ENCODE assay signal across 14 mouse cellular contexts in genomic region chr9:120012781-120013180, GRCm38 (mm10). TPM values are rescaled to one million over a fixed set of nuclear protein-coding genes. Genes with fewer than 3 reads are reported as not detected.
DNase-seq lines count a peak whose midpoint lies in the region; ATAC-seq and TF ChIP-seq lines count a peak whose summit lies in the region.
"Had no signal": no experiment of that assay in that cellular context is flagged by ENCODE, and none has a peak within 500 bp of the region (broad histone marks: within the 10 kb centered on the region; RNA-seq: fewer than 3 reads in every experiment).

No protein-coding gene starts in this region.

- peaks cover 16% of the 10 kb centered on the region for H3K36me3 ChIP-seq in heart, embryonic 11.5 days (ENCODE audit: control insufficient read depth, insufficient read depth, low read length)
- H3K36me3 ChIP-seq in liver, postnatal 0 days (replicated peaks; ENCODE audit: insufficient read depth, low read length), result no peaks in the 10 kb centered on the region
- H3K36me3 ChIP-seq in liver, embryonic 11.5 days (ENCODE audit: control insufficient read depth, insufficient read depth, low read length), result no peaks in the 10 kb centered on the region
- H3K36me3 ChIP-seq in macrophage (ENCODE audit: inconsistent target), result no peaks in the 10 kb centered on the region
- H3K36me3 ChIP-seq in midbrain, embryonic 11.5 days (ENCODE audit: control insufficient read depth, insufficient read depth, low read length), result no peaks in the 10 kb centered on the region
- no peaks in the 10 kb centered on the region for H3K36me3 ChIP-seq in hindbrain, embryonic 16.5 days (ENCODE audit: control insufficient read depth, insufficient read depth, low read length)
- H3K36me3 ChIP-seq: hindbrain, embryonic 10.5 days had no signal

- H3K4me3 ChIP-seq in heart, embryonic 11.5 days (ENCODE audit: low read depth, low read length), result no peak overlapping the region
- H3K4me3 ChIP-seq in liver, postnatal 0 days (ENCODE audit: low read depth, low read length), result no peak overlapping the region
- no peak overlapping the region for H3K4me3 ChIP-seq in liver, embryonic 11.5 days (ENCODE audit: low read depth, low read length)
- H3K4me3 ChIP-seq in macrophage (ENCODE audit: inconsistent target), result no peak overlapping the region
- H3K4me3 ChIP-seq in midbrain, embryonic 11.5 days (ENCODE audit: low read depth, low read length), result no peak overlapping the region
- H3K4me3 ChIP-seq in hindbrain, embryonic 16.5 days (ENCODE audit: low read length), result no peak overlapping the region
- H3K4me3 ChIP-seq: hindbrain, embryonic 10.5 days had no signal

- no peaks in the 10 kb centered on the region for H3K27me3 ChIP-seq in heart, embryonic 11.5 days (ENCODE audit: control insufficient read depth, insufficient read depth, low read length)
- H3K27me3 ChIP-seq in liver, postnatal 0 days (ENCODE audit: insufficient read depth, low read length), result no peaks in the 10 kb centered on the region
- H3K27me3 ChIP-seq in liver, embryonic 11.5 days (replicated peaks; ENCODE audit: control insufficient read depth, insufficient read depth, low read length), result peaks cover 3% of the 10 kb centered on the region; the same call in 1 of the 2 replicates
- no peaks in the 10 kb centered on the region for H3K27me3 ChIP-seq in midbrain, embryonic 11.5 days (ENCODE audit: control insufficient read depth, insufficient read depth, low read length)
- no peaks in the 10 kb centered on the region for H3K27me3 ChIP-seq in hindbrain, embryonic 16.5 days (replicated peaks; ENCODE audit: control insufficient read depth, insufficient read depth, low read length)

- WGBS in heart, embryonic 11.5 days (ENCODE audit: insufficient replicate concordance), result 74% methylated on average over 5 of the region's 5 CpGs
- 80% methylated on average over 5 of the region's 5 CpGs for WGBS in liver, postnatal 0 days (ENCODE audit: insufficient replicate concordance)
- WGBS in liver, embryonic 11.5 days, result 80% methylated on average over 5 of the region's 5 CpGs
- WGBS in macrophage (ENCODE audit: missing documents), result 82% methylated on average over 5 of the region's 5 CpGs
- WGBS in midbrain, embryonic 11.5 days, result 81% methylated on average over 5 of the region's 5 CpGs
- 93% methylated on average over 5 of the region's 5 CpGs for WGBS in hindbrain, embryonic 16.5 days

- no peak for ATAC-seq in heart, embryonic 11.5 days (replicated peaks; ENCODE audit: insufficient number of reproducible peaks, low FRiP score, low TSS enrichment)
- no peak for ATAC-seq in liver, postnatal 0 days
- ATAC-seq in liver, embryonic 11.5 days (replicated peaks; ENCODE audit: low FRiP score), result no peak
- ATAC-seq in midbrain, embryonic 11.5 days (ENCODE audit: low FRiP score), result no peak
- ATAC-seq in hindbrain, embryonic 16.5 days, result no peak

- H3K4me2 ChIP-seq in heart, embryonic 11.5 days, result no peak overlapping the region
- no peak overlapping the region for H3K4me2 ChIP-seq in liver, postnatal 0 days (ENCODE audit: low read depth, low read length)
- no peak overlapping the region for H3K4me2 ChIP-seq in liver, embryonic 11.5 days
- no peak overlapping the region for H3K4me2 ChIP-seq in midbrain, embryonic 11.5 days
- H3K4me2 ChIP-seq in hindbrain, embryonic 16.5 days (ENCODE audit: low read length), result no peak overlapping the region

- no peak for TF ChIP-seq EP300 in liver, postnatal 0 days (IDR thresholded peaks at IDR 0.05; ENCODE audit: low read depth)

- no peak overlapping the region; the same call in 1 of the 2 replicates for H3K27ac ChIP-seq in heart, embryonic 11.5 days (ENCODE audit: low read depth, low read length)
- H3K27ac ChIP-seq in liver, postnatal 0 days (ENCODE audit: low read depth), result 0 out of 2 replicates have a peak overlapping the region, but pooled peaks have one; percentile 60
- no peak overlapping the region for H3K27ac ChIP-seq in liver, embryonic 11.5 days (ENCODE audit: low read depth, low read length)
- H3K27ac ChIP-seq in macrophage, result peak overlapping the region; percentile 36
- H3K27ac ChIP-seq in midbrain, embryonic 11.5 days (ENCODE audit: low read depth, low read length), result no peak overlapping the region
- no peak overlapping the region for H3K27ac ChIP-seq in hindbrain, embryonic 16.5 days (ENCODE audit: low read depth, low read length)
- H3K27ac ChIP-seq: hindbrain, embryonic 10.5 days had no signal

- no peaks in the 10 kb centered on the region for H3K79me2 ChIP-seq in macrophage (ENCODE audit: inconsistent target)

- TF ChIP-seq CTCF in liver, postnatal 0 days (IDR thresholded peaks at IDR 0.05; ENCODE audit: low read depth), result no peak

- DNase-seq in heart, adult 11 months, result peak; percentile 91
- no peak for DNase-seq in liver, postnatal 0 days
- DNase-seq in liver, embryonic 11.5 days (ENCODE audit: low spot score), result no peak
- peak; percentile 24 for DNase-seq in NIH3T3 (ENCODE audit: low read depth)
- no peak for DNase-seq in midbrain, embryonic 11.5 days (ENCODE audit: low spot score, missing footprints)
- DNase-seq: kidney, adult 11 months; kidney, postnatal 4 days; lung, adult 18-20 months; spleen, adult 18-20 months had no signal

- H3K4me1 ChIP-seq in heart, embryonic 11.5 days (ENCODE audit: control insufficient read depth, insufficient read depth, low read length), result peaks cover 17% of the 10 kb centered on the region
- H3K4me1 ChIP-seq in liver, postnatal 0 days (ENCODE audit: insufficient read depth), result peaks cover 39% of the 10 kb centered on the region
- peaks cover 2% of the 10 kb centered on the region for H3K4me1 ChIP-seq in liver, embryonic 11.5 days (replicated peaks; ENCODE audit: control insufficient read depth, insufficient read depth, low read length)
- H3K4me1 ChIP-seq in midbrain, embryonic 11.5 days (ENCODE audit: control insufficient read depth, insufficient read depth, low read length), result peaks cover 7% of the 10 kb centered on the region; the same call in 1 of the 2 replicates
- peaks cover 6% of the 10 kb centered on the region for H3K4me1 ChIP-seq in hindbrain, embryonic 16.5 days (ENCODE audit: control insufficient read depth, insufficient read depth, low read depth, low read length)

- H3K9me3 ChIP-seq in heart, embryonic 11.5 days (replicated peaks; ENCODE audit: control insufficient read depth, low read length), result no peaks in the 10 kb centered on the region
- H3K9me3 ChIP-seq in liver, postnatal 0 days (ENCODE audit: low read length), result no peaks in the 10 kb centered on the region
- H3K9me3 ChIP-seq in liver, embryonic 11.5 days (ENCODE audit: control insufficient read depth, low read length), result no peaks in the 10 kb centered on the region
- H3K9me3 ChIP-seq in midbrain, embryonic 11.5 days (ENCODE audit: control insufficient read depth, low read length), result no peaks in the 10 kb centered on the region
- no peaks in the 10 kb centered on the region for H3K9me3 ChIP-seq in hindbrain, embryonic 16.5 days (ENCODE audit: control insufficient read depth, low read length)
- H3K9me3 ChIP-seq: hindbrain, embryonic 10.5 days had no signal

- no peak overlapping the region for H3K9ac ChIP-seq in heart, embryonic 11.5 days (ENCODE audit: low read depth, low read length)
- no peak overlapping the region for H3K9ac ChIP-seq in liver, postnatal 0 days (replicated peaks)
- H3K9ac ChIP-seq in liver, embryonic 11.5 days (ENCODE audit: low read depth, low read length), result no peak overlapping the region
- no peak overlapping the region for H3K9ac ChIP-seq in midbrain, embryonic 11.5 days (ENCODE audit: low read length)
- H3K9ac ChIP-seq in hindbrain, embryonic 16.5 days (ENCODE audit: low read depth, low read length), result no peak overlapping the region

RNA-seq across cellular contexts. Expression of gene Xirp1, which starts 10.6 kb away (rescaled TPM):
- 38.2 and 64.5 TPM in 2 replicates for polyA plus RNA-seq in heart, embryonic 11.5 days (2014; fragmentation: Nextera tagmentation; extraction: Ambion mirVana)
- polyA plus RNA-seq in liver, postnatal 0 days (2015; fragmentation: Nextera tagmentation; extraction: Ambion mirVana), result 0.13 TPM in 2 replicates
- polyA plus RNA-seq in liver, embryonic 11.5 days (2014; fragmentation: Nextera tagmentation; extraction: Ambion mirVana), result 0.25 and 1.1 TPM in 2 replicates
- not detected for total RNA-seq in macrophage (2018; cell fraction: chromatin; rRNA removed)
- not detected for total RNA-seq in macrophage (2018; cell fraction: cytosol; rRNA removed)
- not detected for total RNA-seq in macrophage (2018; cell fraction: nucleus; rRNA removed)
- not detected in 3 replicates for polyA plus RNA-seq in macrophage (2018)
- polyA plus RNA-seq in midbrain, embryonic 11.5 days (2014; fragmentation: Nextera tagmentation; extraction: Ambion mirVana), result not detected in 2 replicates
- 0.35 TPM in 1 of 2 replicates, not detected in the other for polyA plus RNA-seq in hindbrain, embryonic 16.5 days (2015; fragmentation: Nextera tagmentation; extraction: Ambion mirVana)
- total RNA-seq: megakaryocyte-erythroid progenitor cell, adult 5-6 weeks had no signal

RNA-seq across cellular contexts. Expression of gene Csrnp1, which starts 28.3 kb away (rescaled TPM):
- 3.3 and 4.2 TPM in 2 replicates for polyA plus RNA-seq in heart, embryonic 11.5 days (2014; fragmentation: Nextera tagmentation; extraction: Ambion mirVana)
- 2.9 and 3.4 TPM in 2 replicates for polyA plus RNA-seq in liver, postnatal 0 days (2015; fragmentation: Nextera tagmentation; extraction: Ambion mirVana)
- polyA plus RNA-seq in liver, embryonic 11.5 days (2014; fragmentation: Nextera tagmentation; extraction: Ambion mirVana), result 1.1 and 2.2 TPM in 2 replicates
- 100 to 1,000 TPM in 15 of 26 experiments, 10 to 100 TPM in 10, 1 to 10 TPM in 1; 10.0 to 493 (median 150) TPM for total RNA-seq in macrophage (2018; cell fraction: chromatin; rRNA removed)
- 100 to 1,000 TPM in 12 of 26 experiments, 10 to 100 TPM in 13, 1 to 10 TPM in 1; 8.5 to 831 (median 91.1) TPM for total RNA-seq in macrophage (2018; cell fraction: cytosol; rRNA removed)
- total RNA-seq in macrophage (2018; cell fraction: nucleus; rRNA removed), result 100 to 1,000 TPM in 18 of 26 experiments, 10 to 100 TPM in 8; 12.4 to 779 (median 246) TPM
- polyA plus RNA-seq in macrophage (2018), result 5.0 to 8.4 TPM (median 8.0 TPM) in 3 replicates
- polyA plus RNA-seq in midbrain, embryonic 11.5 days (2014; fragmentation: Nextera tagmentation; extraction: Ambion mirVana), result 0.34 and 0.67 TPM in 2 replicates
- 1.8 and 2.7 TPM in 2 replicates for polyA plus RNA-seq in hindbrain, embryonic 16.5 days (2015; fragmentation: Nextera tagmentation; extraction: Ambion mirVana)

RNA-seq across cellular contexts. Expression of gene Cx3cr1, which starts 56.9 kb away (rescaled TPM):
- polyA plus RNA-seq in heart, embryonic 11.5 days (2014; fragmentation: Nextera tagmentation; extraction: Ambion mirVana), result 2.3 and 3.1 TPM in 2 replicates
- 1.8 and 2.2 TPM in 2 replicates for polyA plus RNA-seq in liver, postnatal 0 days (2015; fragmentation: Nextera tagmentation; extraction: Ambion mirVana)
- polyA plus RNA-seq in liver, embryonic 11.5 days (2014; fragmentation: Nextera tagmentation; extraction: Ambion mirVana), result 5.7 and 7.0 TPM in 2 replicates
- 1 to 10 TPM in 1 of 26 experiments, under 1 TPM in 7, not detected in 18; 0.17 to 5.4 (median 0.26) TPM for total RNA-seq in macrophage (2018; cell fraction: chromatin; rRNA removed)
- under 1 TPM; 0.17 to 0.76 (median 0.39) TPM for total RNA-seq in macrophage (2018; cell fraction: cytosol; rRNA removed)
- total RNA-seq in macrophage (2018; cell fraction: nucleus; rRNA removed), result 1 to 10 TPM in 4 of 26 experiments, under 1 TPM in 21, not detected in 1; 0.30 to 2.9 (median 0.58) TPM
- polyA plus RNA-seq in macrophage (2018), result 0.66 to 3.0 TPM (median 0.75 TPM) in 3 replicates
- polyA plus RNA-seq in midbrain, embryonic 11.5 days (2014; fragmentation: Nextera tagmentation; extraction: Ambion mirVana), result 2.9 and 4.3 TPM in 2 replicates
- polyA plus RNA-seq in hindbrain, embryonic 16.5 days (2015; fragmentation: Nextera tagmentation; extraction: Ambion mirVana), result 10.0 and 10.3 TPM in 2 replicates

Comparison
In these comparisons a context has a peak if more than half of its experiments do, and no peak if none do; other contexts are left out.
1. H3K27ac ChIP-seq: peak in liver, postnatal 0 days (single experiment) and macrophage (single experiment); none in heart, embryonic 11.5 days (single experiment), liver, embryonic 11.5 days (single experiment), midbrain, embryonic 11.5 days (single experiment) and hindbrain, embryonic 16.5 days (single experiment).
2. DNase-seq: peak in heart, adult 11 months (single experiment) and NIH3T3 (single experiment); none in liver, postnatal 0 days (single experiment), liver, embryonic 11.5 days (single experiment) and midbrain, embryonic 11.5 days (single experiment).
3. RNA of gene Xirp1, which starts 10.6 kb away (polyA plus RNA-seq): 38.2 to 64.5 TPM in heart, embryonic 11.5 days; 0.25 to 1.1 TPM in liver, embryonic 11.5 days, 0.13 TPM in liver, postnatal 0 days, 0.35 TPM in hindbrain, embryonic 16.5 days, not detected in macrophage and not detected in midbrain, embryonic 11.5 days; every median in the first group is over 10 times any median in the second.